Mouse (Mus musculus): ENCODE results near the gene Plekhf1.

GRCm38 (mm10) chr7:38199907-38200605 is 27.8 kb downstream of the Plekhf1 start:
- TF ChIP-seq CTCF (IDR thresholded peaks at IDR 0.05; ENCODE audit: extremely low read depth, insufficient read depth, insufficient read length, insufficient replicate concordance) (no peak), POLR2A (IDR thresholded peaks at IDR 0.05; ENCODE audit: low read depth, low read length) (no peak)
